Mouse (Mus musculus): ENCODE results near the gene Krt4.

GRCm38 (mm10) chr15:101929666-101930065 is 5.1 kb upstream of the Krt4 start:
- no peak for TF ChIP-seq CTCF (IDR thresholded peaks at IDR 0.05; ENCODE audit: low read depth, low read length)
- no peak for TF ChIP-seq POLR2A (IDR thresholded peaks at IDR 0.05; ENCODE audit: borderline replicate concordance, low read depth, low read length)

All from bone marrow macrophage, adult 2 months (primary cell).